Mouse (Mus musculus) adrenal gland (tissue): ENCODE measurements around the gene Chid1.
"Not testable (repeated sequence)": the region's sequence is repeated elsewhere in the genome, so short reads cannot be mapped to it uniquely, and the experiment has no call there.

Source experiments
- intact Hi-C: fragments of 180-260 bp; cut with DNase I; formaldehyde crosslinking; loops from one replicate; pipeline ENCODE4 v1.15.1; 2025

The Chid1 gene

GRCm38 (mm10) chr7:141463824-141464602, 75.6 kb downstream of the Chid1 start:
- intact Hi-C loops = no loop called here

DNA sequence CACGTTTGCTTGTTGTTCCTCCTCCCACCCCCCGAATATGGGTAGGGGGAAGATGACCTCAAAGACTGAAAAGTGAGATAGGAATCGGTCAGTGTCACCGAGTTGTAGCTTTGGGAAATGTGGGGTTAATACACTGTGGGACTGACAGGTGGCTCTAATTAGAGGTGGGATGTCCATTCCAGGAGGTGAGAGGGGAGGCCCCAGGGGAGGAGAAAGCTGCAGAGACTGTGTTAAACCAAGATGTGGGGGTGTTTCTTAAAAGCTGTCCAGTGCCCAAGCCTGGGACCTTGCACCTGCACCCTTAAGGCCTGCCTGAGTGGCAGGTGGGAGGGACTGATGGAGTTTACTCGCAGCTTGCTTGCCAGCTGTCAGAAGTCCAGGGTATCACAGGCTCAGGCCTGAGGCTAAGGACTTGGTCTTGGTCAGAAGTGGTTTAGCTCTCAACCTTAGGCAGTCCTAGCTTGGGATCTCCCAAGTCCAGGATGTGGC, 77.3 kb downstream of the Chid1 start:
- intact Hi-C loops = no loop called here

- intact Hi-C loops = no loop called here
These were observed 77.9 kb downstream of the Chid1 start for GRCm38 (mm10) chr7:141461521-141462332.

DNA sequence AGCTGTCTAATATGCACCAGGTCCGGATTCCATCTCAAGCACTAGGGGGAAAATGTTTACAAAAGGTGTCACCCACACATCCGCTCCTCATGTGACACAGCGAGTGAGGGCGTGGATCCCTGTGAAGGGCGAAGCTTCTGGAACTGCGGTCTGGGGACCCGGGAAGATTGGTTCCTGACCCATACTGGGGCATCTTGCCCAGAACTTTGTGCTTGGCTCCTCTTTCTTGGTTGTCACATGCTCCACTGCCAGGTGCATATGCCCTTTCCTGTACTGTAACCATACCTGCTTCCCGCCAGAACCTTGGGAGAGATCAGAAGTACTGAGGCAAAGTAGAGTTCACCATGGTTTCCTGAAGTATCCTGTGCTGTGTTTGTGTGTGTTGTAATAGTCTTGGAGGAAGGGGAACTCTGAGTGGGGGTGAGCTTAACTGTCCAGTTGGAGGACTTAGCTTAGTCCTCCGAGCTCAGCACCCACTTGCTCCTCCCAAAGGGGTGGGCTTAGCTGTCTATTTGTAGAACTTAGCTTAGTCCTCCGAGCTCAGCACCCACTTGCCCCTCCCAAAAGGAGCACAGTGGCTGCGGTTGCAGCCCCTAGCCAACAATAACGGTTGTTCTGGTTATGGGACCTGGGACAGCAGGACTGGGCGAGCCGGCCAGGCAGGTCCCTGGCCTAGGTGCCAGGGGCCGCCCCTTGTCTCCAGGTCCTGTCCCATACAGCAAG, 79.1 kb downstream of the Chid1 start, which contains the start of gene Cracr2b:
Gene Cracr2b (plus strand): TSS at position 704 of the 723 bp plus-strand sequence.
- intact Hi-C loops = no loop called here

DNA sequence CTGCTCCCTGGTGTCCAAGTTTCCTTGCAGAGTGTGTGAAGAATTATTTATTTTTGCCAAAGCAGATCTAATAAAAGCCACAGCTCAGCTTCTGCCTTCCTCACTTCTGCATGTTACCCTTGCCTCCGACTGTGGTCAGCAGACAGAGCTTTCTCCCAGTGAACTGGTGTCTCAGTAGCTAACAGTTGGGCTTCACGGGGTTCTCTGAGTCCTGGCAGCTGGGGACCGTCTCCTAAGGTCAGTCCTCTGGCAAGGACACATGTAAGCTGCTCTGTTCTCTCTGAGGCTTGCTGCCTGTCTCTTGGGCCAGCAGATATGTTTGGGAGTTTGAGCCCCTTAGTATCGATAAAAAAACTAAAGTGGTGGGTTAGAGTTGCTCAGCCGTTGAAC, 79.7 kb downstream of the Chid1 start:
- intact Hi-C loops = no loop called here

DNA sequence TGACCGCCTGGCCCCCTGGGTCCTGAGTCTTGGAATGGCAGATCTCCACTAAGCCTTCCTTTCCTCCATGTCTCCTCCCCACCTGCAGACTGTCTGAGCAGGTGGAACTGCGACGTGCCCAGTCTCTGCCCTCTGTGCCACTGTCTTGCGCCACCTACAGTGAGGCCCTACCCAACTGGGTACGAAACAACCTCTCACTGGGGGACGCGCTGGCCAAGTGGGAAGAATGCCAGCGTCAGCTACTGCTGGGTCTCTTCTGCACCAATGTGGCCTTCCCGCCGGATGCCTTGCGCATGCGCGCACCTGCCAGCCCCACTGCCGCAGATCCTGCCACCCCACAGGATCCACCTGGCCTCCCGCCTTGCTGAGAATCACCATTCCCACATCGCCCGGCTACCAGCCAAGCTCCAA, 80.4 kb downstream of the Chid1 start:
- intact Hi-C loops = loop anchor here (5.0 kb wide), 1 partner anchor 47 kb away; the partner anchor contains the start of gene Gatd1

GRCm38 (mm10) chr7:141458661-141459060, 81.0 kb downstream of the Chid1 start:
- intact Hi-C loops = loop anchor here (5.0 kb wide), 1 partner anchor 46 kb away; the partner anchor contains the start of gene Gatd1

DNA sequence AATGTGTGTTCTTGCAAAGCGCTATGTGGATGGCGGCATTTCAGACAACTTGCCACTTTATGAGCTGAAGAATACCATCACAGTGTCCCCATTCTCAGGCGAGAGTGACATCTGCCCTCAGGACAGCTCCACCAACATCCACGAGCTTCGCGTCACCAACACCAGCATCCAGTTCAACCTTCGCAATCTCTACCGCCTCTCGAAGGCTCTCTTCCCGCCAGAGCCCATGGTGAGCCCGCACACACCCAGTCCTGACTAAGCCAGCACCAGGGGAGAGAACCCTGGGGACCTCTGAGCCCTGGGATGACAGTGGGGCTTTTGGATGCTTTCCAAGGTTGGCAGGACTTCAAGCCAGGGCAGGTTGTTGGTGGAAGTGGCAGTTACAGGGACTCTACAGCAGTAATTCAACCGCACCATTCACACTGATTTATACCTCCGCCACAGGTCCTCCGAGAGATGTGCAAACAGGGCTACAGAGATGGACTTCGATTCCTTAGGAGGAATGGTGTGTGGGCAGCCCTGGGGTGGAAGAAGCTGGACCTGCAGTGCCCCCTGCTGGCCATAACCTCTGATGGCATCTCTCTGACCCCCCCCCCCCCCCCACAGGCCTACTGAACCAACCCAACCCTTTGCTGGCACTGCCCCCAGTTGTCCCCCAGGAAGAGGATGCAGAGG, 81.5 kb downstream of the Chid1 start:
- intact Hi-C loops = loop anchor here (5.0 kb wide), 1 partner anchor 46 kb away; the partner anchor contains the start of gene Gatd1

DNA sequence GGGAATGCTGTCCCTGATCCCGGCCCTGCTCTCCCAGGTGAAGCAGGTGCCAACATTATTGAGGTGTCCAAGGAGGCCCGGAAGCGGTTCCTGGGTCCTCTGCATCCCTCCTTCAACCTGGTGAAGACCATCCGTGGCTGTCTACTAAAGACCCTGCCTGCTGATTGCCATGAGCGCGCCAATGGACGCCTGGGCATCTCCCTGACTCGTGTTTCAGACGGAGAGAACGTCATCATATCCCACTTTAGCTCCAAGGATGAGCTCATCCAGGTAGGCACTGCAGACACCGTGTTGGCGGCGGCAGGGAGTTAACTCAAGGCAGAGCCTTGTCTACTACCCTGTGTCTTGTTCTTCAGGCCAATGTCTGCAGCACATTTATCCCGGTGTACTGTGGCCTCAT, 82.4 kb downstream of the Chid1 start:
- intact Hi-C loops = loop anchor here (5.0 kb wide), 1 partner anchor 45 kb away; the partner anchor contains the start of gene Gatd1

DNA sequence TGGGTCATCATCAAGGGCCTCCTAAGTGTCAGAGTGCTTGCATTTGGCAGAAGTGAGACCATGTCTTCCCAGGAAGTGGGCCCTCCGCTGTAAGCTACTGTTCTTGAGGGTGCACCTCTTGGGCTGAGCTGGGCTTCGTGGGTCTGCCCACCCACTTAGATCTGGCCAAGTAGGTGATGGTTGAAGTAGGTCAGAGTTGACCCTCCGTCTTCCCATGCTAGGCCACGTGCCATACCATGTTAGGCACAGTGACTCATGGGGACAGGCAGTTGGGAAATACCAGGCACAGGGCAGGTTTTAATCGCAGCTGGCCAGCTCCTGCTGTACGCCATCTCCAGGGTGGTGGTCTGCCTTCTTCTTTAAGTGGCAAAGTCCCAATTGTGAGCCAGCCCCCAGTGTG, 82.9 kb downstream of the Chid1 start:
- intact Hi-C loops = loop anchor here (5.0 kb wide), 1 partner anchor 44 kb away; the partner anchor contains the start of gene Gatd1

GRCm38 (mm10) chr7:141455610-141456314, 83.9 kb downstream of the Chid1 start:
- intact Hi-C loops = loop anchor here (5.0 kb wide), 1 partner anchor 43 kb away; the partner anchor contains the start of gene Gatd1

DNA sequence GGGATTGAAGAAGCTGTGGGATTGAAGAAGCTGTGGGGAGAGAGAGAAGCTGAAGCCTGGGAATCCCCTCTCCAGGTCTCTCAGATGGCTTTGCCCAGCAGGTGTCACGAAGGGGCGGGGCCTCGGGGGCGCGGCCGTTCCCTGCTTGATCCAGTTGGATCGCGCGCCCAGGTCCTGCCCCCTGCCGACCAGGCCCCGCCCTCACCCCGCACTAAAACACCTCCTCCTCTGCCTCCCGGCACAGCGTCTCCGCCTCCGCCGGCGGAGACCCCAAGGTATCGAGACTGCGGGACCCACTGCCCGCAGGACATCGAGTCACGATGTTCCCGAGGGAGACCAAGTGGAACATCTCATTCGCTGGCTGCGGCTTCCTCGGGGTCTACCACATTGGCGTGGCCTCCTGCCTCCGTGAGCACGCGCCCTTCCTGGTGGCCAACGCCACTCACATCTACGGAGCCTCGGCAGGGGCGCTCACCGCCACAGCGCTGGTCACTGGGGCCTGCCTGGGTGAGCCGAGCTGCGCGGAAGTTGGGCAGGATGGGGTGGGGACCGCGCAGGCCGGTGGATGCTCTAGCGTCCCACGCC, 84.6 kb downstream of the Chid1 start, which contains the start of gene Pnpla2:
Gene Pnpla2 (plus strand): TSS at position 232 of the 585 bp plus-strand sequence.
- intact Hi-C loops = loop anchor here (5.0 kb wide), 1 partner anchor 43 kb away; the partner anchor contains the start of gene Gatd1

- intact Hi-C loops = no loop called here
These were observed 86.0 kb downstream of the Chid1 start for GRCm38 (mm10) chr7:141453636-141454035.

GRCm38 (mm10) chr7:141451928-141452327, 87.7 kb downstream of the Chid1 start:
- intact Hi-C loops = no loop called here

GRCm38 (mm10) chr7:141447110-141447991, 92.3 kb downstream of the Chid1 start, which contains the start of gene Rplp2:
TSS of gene Rplp2 (plus strand) at chr7:141447370.
- intact Hi-C loops = no loop called here

DNA sequence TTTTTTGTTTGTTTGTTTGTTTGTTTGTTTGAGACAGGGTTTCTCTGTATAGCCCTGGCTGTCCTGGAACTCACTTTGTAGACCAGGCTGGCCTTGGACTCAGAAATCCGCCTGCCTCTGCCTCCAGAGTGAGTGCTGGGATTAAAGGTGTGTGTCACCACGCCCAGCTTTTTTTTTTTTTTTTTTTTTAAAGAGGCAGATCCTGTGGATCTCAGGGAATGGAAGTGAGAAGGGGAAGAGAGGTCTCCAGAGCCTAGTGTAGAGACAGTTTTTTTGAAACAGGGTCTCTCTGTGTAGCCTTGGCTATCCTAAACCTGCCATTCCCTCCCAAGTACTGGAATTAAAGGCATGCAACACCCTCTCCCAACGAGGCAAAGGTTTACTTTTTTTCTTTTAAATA, 93.3 kb downstream of the Chid1 start:
- intact Hi-C loops = not testable (repeated sequence)

DNA sequence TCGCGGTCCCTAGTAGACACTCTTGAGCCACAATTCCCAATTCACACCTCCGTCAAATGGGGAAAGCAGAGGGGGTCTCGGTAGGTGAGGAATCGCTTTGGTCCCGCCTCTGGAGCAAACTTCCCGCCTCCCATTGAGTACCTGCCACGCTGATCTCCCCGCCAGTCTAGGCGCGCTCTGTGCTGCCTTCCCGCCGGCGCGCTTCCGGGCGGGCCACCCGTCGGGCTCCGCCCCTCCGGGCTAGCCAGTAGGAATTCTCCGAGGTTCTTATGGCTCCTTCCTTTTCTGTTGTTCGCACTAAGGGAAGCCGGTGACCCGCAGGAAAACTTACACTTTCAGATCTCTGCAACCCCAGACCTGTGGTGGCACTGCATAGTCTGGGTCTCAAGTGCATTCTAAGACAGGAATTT, 95.8 kb downstream of the Chid1 start, which contains the start of gene Pidd1:
Gene Pidd1 (minus strand): TSS at position 198 of the 410 bp plus-strand sequence.
- intact Hi-C loops = no loop called here
